Mouse (Mus musculus) naive thymus-derived CD4-positive, alpha-beta T cell, adult 2 months (primary cell): ENCODE results near the gene Spata13.

Experiments used
- DNase-seq: peaks from one replicate; pipeline ENCODE4 v3.0.0-alpha.2; 2011; ENCODE audit warnings: low read depth

The Spata13 gene

DNA sequence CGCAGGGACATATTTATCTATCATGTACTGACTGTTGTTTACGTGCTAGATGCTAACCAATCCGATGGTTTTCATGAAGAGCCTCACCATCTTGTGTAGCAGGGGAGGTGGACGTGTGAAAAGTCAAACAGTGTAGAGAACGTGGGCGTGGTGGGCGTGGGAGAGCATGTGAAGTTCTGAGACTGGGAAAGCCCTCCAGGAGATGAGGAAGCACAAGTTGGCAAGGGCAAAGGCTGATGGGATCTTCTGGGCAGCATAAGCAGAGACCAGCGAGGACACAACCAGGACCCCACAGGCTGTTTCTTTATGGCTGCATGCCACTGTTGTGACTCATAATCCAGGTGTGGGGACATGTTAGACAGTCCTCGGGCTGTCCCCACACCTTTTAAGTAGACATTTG lies 5.4 kb downstream of the Spata13 start:
- DNase-seq: no peak

DNA sequence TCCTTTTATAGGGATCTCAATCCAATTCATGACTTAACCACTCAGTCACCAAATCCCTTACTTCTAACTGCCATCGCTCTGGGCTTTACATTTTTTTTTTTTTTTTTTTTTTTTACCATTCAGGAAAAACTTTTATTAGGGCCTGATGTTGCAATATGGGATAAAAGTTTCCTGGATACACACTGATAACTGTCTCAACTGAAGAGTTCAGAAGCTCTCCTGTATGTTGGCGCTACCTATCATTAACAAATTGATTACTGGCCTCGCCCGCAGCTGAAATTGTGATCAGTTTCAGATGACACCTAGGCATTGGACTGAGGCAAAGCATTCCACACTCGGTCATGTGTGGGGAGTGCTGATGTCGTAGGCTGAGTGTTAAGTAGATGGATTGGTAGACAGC lies 7.3 kb downstream of the Spata13 start:
- DNase-seq: no peak

DNA sequence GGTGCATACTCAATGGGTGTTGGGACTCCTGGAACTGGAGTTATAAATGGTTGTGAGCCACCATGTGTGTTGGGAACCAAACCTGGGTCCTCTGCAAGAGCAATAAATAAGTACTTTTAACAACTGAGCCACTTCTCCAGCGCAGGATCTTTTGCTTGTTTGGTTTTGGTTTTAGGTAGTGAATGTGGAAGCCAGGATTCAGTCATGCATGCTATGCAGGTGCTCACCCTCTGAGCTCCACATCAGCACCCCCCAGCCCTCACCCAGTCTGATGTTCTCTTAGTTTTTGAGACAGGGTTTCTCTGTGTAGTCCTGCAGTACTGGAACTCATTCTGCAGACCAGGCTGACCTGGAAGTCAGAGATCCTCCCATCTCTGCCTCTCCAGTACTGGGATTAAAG lies 8.3 kb downstream of the Spata13 start:
- DNase-seq: no peak

DNA sequence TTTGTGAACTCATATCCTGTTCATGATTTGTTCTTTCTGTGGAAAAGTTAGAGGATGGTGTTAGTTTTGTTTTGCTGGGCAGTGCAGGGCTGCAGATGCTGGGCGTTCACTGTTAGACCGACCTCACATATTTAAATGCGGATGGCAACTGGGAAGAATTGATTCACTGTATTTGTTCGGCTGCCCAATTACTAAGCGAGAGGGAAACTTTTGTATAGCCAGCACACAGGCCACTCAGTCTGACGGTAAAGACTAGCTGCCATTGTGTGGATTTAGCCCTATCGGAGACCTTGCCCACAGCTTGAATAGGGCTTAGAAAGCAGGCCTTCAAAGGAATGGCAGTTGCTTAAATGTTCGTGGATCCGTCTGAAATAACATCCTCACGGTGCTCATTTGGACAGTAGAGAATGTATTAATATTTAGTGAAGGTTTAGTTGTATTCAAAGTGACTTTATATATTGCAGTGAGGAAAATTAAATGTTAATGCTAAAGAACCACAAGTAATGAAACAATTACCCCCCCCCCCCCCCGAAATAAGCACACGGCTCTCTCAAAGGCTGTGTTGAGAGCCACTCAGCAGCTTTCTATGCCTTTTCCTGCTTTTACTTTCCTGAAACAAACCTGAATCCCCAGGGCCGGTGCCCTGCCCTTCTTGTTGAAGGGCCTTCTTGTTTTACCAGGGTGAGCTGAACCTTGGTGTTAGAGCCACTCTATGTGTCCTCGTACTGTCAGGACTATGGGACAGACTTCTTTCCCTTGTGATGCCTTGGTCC lies 9.5 kb downstream of the Spata13 start:
- no peak for DNase-seq

DNA sequence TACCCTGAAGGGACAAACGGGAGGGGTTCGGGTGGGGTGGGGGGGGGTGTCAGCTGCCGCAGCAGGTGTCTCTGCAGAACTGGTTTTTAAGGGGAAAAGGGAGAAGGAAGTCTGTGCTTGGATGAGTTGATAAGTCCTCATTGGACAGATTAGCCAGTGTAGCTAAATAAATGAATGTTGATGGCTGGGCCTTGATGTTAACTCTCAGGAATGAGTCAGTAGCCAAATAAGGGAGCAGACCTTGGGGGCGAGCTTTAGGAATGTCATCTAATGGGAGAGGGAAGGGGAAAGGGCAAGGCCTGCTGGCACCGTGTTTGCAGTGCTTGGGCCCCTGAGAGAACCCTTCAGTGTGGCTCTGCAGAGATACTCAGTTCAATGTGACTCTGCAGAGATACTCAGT lies 12.6 kb downstream of the Spata13 start:
- no peak for DNase-seq

DNA sequence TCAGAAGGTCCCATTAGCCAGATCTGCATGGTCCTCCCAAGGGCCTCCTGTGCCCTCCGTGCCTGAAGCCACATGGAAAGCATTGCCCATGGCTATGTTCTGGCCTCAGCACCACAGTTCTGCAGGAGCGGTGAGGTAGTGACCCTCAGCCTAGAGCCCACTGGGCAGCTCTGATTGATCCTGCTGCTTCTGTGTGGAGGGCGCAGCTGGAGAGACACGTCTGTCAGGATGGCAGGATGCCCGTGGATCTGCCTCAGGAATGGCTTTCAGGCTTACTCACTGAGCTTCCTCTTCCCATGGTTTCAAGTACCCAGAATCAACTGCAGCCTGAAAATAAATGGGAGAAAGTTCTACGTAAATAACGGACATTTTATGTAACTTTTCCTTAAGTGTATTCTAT lies 14.1 kb downstream of the Spata13 start:
- no peak for DNase-seq

DNA sequence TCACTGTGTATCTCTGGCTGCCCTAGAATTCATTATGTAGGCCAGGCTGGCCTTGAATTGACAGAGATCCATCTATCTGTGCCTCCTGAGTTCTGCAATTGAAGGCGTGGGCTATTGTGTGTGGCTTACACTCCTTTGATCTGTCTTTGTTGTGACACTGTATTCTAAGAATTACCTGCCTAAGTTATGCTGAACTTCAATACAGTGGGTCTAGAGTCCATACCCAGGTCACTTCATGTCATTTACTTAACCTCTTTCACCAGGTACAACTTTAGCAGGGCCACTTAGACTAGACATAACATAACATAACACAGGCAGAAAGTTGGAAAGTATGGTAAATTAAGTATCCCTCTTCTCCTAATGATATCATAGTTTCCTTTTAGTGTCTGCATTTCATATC lies 15.2 kb downstream of the Spata13 start:
- no peak for DNase-seq

DNA sequence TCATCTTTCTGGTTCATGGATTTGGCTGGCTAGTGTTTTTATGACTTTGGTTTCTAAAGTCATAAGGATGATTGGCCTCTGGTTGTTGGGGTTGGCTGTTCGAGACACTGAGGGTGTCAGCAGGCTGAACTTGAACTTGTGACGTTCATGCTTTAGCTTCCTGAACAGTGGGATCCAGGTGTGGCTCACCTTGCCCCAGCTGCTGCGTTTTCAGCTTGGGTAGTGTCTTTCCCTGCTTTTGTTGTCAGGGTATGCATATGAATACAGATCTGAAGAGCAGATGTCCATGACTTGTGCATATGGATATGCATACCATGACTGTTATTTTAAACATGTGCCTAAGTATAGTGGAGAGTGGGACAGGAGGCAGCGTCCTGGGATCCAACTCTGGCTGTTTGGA lies 19.4 kb downstream of the Spata13 start:
- no peak for DNase-seq

DNA sequence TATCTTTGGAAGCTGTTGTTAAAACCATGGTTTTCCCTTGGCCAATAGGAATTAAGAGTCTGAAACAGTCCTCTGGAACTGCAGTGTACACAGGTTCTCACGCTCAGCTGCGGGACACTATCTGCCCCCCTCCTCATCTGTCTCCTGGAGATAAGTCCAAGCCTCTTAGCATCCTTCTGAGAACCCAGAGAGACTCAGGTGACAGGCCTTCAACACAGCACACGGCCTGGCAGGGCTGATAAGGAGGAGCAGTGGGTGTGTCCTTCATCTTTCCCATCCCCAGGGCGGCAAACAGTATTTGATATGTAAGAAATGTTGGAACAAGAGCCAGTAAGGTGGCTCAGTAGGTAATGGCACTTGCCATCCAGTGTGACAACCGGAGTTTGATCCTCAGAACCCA lies 20.2 kb downstream of the Spata13 start:
- DNase-seq: no peak

DNA sequence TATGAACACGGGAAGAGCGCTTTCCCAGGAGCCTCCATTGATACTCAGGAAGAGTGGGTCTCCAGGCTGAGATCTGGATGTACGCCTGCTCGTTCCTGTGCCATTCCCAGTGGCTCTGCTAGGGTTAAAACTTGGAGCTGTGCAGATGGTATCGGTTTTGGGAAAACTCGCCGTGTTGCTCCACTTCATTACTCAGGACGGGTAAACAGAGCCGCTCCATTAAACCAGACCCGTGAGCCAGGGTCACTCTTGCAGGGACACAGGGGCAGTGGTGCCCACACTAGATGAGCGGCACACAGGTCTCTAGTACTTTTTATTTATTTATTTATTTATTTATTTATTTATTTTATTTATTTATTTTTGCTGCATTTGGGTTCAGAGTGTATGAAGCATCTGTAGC lies 20.9 kb downstream of the Spata13 start:
- no peak for DNase-seq

DNA sequence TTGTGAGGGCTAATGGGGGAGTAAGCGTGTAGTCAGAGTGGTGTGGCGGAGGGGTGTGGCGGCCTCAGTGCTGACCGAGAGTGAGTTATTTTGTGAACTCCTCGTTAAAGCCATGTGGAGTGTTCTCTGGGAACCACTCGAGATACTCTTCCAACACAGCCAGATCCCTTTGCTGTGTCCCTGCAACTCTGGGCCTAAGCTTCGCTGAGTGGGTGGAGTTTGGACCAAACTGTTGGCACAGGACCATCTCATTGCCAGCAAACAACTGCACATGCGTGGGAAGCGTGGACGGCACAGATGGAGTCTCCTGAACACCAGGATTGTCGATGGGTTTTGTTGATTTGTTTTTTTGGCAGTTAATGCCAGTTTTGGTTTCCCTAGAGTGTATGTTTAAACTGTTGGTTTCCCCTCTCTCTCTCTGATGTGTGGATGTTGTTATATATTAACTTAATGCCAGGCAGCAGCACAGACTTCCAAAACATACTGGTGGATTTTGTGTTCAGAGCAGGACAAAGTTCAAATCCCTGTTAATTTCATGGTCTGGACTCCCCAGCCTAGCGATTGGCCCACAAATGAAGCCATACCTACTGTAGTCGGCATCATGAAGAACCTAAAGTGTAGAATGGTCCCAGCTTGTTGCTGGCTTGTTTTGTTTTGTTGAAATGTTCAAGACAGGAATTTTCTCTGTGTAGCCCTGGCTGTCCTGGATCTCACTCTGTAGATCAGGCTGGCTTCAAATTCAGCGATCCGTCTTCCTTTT lies 22.3 kb downstream of the Spata13 start:
- no peak for DNase-seq

DNA sequence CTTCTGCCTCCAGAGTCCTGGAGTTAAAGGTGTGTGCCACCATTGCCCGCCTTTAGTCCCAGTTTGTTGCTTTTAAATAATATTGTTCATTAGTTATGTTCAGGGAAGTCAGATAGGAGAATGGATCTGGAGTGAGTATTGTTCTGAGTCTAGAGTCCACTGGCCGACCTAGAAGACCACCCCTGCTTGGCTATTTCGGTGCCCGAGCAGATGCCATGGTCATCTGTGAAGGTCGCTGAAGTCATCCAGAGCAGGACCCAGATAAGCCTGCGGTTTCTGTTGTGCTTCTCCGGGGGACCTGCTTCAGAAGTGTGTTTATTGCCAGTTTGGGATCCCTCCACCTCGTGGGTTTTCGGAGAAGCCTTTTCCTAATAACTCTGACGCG lies 22.9 kb downstream of the Spata13 start:
- no peak for DNase-seq

DNA sequence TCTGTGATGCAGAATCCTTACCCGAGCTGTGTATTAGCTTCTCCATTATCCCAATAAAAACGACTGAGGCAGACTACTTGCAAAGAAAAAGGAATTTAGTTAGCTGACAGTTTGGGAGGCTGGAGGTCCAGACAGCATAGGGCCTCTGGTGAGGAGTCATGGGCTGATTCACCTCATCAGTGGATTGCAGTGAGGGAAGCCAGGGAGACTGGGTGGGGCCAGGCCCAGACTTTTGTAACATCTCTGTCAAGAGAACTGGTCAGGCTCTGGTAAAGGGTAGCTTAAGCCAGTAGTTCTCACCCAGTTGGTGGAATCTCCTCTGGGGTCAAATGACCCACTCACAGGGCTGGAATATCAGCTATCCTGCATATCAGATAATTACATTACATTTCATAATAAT lies 24.1 kb downstream of the Spata13 start:
- DNase-seq: no peak

DNA sequence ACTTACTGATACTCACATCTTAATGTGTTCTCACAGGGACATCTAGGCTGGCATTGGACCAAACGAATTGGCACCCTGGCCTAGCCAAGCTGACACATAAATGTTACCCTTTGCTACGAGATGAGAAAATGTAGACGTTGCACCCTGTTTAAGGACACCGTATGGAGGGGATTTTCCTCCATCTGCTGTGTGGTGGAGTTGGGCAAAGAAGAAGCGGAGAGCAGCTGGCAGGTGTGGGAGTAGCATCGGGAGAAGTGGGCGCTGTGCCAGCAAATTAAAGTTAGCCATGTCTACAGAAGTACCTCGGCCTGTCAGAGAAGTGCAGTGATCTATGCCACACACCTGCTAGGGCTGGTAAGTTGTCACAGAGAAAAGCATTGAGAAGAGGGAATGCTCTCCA lies 25.7 kb downstream of the Spata13 start:
- no peak for DNase-seq

DNA sequence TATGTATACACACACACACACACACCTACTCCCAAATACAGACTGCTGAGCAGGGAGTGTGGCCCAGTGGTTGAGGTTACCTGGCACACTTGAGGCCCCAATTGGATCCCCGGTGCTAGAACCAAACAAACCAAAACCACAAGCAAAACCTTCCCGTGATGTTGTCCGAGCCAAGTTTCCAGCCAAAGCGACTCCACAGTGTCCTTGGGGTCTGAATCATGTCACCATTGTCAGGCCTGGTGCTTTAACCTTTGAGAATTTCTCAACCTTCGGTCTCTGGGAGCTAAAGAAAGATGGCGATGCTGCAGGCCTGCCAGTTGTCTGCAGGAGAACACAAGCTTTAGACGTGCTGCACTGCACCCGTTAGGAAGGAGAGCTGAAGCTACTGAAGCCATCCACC lies 26.8 kb downstream of the Spata13 start:
- DNase-seq: no peak

DNA sequence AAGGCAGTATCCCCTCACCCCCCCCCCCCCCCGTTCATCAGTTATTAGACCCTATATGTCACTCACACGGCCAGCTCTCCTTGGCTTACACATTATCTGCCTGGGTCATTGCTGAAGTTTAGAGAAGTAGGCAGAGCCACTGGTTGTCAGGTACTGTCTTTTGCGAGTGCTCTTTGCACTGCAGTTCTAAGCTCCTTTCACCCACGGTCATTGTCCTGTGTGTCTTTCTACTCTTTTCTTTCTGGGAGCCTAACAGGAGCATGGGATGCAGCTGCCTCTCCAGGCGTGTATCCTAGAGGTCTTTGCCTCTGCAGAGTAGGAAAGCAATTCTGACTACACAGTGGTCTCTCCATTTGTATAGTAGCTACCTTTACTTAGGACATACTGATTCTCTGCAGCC lies 27.5 kb downstream of the Spata13 start:
- no peak for DNase-seq

DNA sequence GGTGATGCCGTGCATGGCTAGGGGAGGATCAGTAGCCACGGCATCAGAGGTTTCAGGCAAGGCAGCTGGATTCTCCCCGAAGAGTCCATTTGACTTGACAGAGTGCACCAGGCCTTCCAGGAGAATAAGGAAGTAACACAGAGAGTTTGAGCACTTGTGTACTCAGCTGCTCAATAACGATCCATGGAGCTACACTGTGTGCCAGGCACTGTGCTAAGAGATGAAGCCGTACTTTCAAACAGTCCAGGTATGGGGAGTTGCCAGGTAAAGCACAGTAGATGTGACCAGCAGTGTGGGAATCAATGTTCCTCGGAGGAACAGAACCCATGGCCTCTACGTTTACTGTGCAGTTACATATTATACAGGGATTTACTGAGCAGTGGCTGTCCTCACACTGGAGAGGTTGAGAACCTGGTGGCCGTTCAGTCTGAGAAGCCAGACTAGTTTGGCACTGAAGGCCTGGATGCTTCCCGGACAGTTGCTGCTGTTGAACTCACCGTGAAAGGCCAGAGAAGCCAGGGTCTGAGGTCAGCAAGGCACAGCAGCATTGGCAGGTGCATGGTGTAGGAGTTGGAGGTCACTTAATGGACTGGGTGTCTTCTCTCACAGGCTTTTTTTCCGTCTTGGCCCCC lies 29.6 kb downstream of the Spata13 start:
- no peak for DNase-seq

DNA sequence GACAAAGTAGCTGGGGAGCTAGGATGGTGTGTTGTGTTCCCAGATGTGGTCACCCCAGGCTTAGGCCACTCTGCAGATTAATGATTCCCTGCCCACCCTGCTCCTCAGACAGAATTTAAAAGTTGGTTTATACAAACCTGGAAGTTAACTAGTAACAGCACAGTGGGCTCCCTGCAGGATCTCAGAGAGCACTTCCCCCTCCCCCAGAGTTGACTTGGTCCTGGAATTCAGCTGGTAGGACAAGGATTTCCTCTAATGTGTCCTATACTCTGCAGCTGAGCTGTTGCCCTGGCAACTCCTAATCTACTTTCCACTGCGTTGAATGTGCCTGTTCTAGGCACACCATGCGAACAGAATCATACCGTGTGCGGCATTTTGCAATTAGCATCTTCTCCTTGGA lies 30.8 kb downstream of the Spata13 start:
- DNase-seq: no peak

DNA sequence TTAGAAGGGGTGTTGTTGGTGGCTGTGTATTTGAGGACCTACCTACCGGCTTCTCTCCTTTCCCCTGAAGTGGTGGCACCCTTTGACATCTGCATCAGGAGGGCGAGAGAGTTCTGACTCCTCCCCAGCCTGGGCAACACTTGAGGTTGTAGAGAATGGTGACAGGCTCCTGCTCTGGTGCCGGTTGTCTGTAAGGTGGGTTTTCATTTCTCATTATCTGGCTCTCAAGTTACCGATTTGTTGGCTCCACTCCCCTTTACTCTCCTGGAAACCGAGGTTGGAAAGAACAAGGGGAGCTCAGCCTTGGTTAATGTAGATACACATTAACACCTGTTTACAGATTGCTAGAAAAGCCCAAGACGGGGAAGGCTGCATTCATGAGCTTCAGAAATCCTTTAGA lies 31.5 kb downstream of the Spata13 start:
- DNase-seq: no peak

DNA sequence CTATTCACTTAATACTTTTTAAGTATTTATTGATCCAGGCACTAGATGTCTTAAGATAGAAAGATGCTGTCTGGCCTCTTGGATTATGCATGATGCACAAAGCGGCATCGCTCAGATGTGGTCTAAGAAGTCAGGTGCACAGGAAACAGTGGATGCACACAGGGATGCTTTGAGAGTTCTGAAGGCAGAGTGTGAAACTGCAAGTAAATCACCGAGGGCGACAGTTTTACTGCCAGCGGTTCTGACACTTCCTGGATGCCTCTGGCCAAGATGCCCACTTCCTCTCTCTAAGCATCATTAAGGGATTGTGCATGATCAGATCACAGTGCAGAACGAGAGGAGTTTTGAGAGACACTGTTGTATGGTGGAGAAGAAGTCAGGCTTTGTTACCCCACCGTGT lies 32.5 kb downstream of the Spata13 start:
- DNase-seq: peak; percentile 63

DNA sequence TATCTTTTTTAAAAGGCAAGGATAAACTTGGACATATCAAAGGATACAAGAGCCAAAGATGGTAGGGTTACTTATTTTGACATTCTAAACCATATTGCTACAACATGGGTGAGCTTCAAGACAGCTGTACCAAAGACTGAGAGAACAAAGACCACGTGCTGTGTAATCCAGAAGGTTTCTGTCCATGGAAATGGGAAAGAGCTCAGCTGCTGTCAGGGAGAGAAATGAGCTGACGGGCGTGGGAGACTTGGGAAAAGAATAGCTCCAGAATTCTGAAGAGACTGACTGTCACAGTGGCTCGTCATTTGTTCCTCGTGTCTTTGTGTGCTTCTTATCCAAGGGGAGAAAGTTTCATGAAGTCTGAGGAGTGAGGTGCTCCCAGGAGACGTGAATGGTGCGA lies 36.4 kb downstream of the Spata13 start:
- no peak for DNase-seq

DNA sequence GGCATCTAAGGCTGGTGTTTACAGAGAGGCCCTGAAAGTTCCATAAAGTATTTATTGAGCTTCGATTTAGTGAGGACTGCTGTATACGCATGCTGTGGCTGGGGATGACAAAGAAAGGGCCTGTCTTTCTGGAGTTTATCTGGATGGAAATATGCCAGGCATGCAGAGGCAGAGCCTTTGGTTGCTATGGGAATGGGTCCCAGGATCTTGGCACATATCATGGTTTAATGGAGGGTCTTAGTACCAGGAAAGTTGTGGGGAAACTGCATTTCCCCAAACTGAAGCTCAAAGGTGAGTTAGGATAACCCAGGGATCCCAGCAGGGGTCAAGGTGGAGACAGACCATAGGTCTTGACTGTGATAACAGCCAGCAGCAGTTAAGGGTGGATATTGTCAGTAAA lies 37.7 kb downstream of the Spata13 start:
- DNase-seq: no peak

DNA sequence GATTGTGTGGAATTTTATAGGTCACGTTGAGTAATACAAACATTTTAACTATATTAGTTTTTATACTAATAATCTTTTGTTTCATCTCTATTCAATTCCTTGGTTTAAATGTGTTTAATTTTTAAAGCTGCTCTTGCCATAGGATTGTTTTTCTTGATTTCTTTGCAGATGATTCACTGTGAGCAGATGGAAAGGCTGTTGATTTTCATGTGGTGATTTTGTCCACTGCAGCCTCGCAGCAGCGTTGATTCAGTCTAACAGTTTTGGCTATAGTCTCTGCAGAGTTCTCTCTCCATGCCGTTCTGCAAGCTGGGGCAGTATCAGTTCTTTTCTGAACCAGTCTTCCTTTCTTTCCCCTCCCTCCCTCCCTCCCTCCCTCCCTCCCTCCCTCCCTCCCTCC lies 41.9 kb downstream of the Spata13 start:
- DNase-seq: no peak
